15 mouse cellular contexts compared by ENCODE assay signal in genomic region chr6:38205375-38205774, GRCm38 (mm10).
"Had no signal": no experiment of that assay in that cellular context is flagged by ENCODE, and none has a peak within 500 bp of the region (broad histone marks: within the 10 kb centered on the region; RNA-seq: fewer than 3 reads in every experiment).

No protein-coding gene starts in this region.

- H3K4me1 ChIP-seq: liver, embryonic 15.5 days had no signal

- H3K36me3 ChIP-seq: liver, embryonic 15.5 days; midbrain, embryonic 15.5 days; neural tube, embryonic 12.5 days had no signal

- DNase-seq: kidney, adult 18-20 months; kidney, postnatal 10 days; kidney, postnatal 4 days; lung, adult 2 months; thymus, adult 2 months; thymus, postnatal 36 days had no signal

- H3K27me3 ChIP-seq: limb, embryonic 13.5 days; liver, embryonic 15.5 days; midbrain, embryonic 15.5 days; neural tube, embryonic 12.5 days had no signal

- ATAC-seq: lung, postnatal 0 days; midbrain, embryonic 15.5 days had no signal

- H3K27ac ChIP-seq: layer of hippocampus, adult 2 months; limb, embryonic 13.5 days; liver, embryonic 15.5 days; macrophage; neural tube, embryonic 12.5 days had no signal

- H3K4me3 ChIP-seq: layer of hippocampus, adult 2 months; limb, embryonic 13.5 days; liver, embryonic 15.5 days; megakaryocyte, embryonic 14.5 days; midbrain, embryonic 15.5 days; neural tube, embryonic 12.5 days had no signal

- H3K9ac ChIP-seq: limb, embryonic 13.5 days; liver, embryonic 15.5 days; midbrain, embryonic 15.5 days; neural tube, embryonic 12.5 days had no signal

- H3K9me3 ChIP-seq: limb, embryonic 13.5 days; liver, embryonic 15.5 days; midbrain, embryonic 15.5 days; neural tube, embryonic 12.5 days had no signal

- H3K4me2 ChIP-seq: limb, embryonic 13.5 days; liver, embryonic 11.5 days; liver, embryonic 15.5 days; midbrain, embryonic 15.5 days; neural tube, embryonic 12.5 days had no signal
